Mouse (Mus musculus) E14TG2a.4 (cell line): ENCODE measurements around the gene Hoxd8.

Experiments
- H3K27me3 ChIP-seq: 2 replicates; pipeline ENCODE4 v1.6.1; 2014; ENCODE audit warnings: low read length, control low read depth; ENCODE audit not compliant: insufficient read depth
- H3K36me3 ChIP-seq: 2 replicates; pipeline ENCODE4 v1.6.1; 2014; ENCODE audit warnings: low read length, control low read depth; ENCODE audit not compliant: insufficient read depth
- H3K4me1 ChIP-seq: replicated peaks from 2 replicates; pipeline ENCODE4 v1.6.1; 2014; ENCODE audit warnings: low read depth, low read length, control low read depth
- H3K4me3 ChIP-seq: replicated peaks from 2 replicates; pipeline ENCODE4 v1.5.1; 2014; ENCODE audit warnings: mild to moderate bottlenecking, low read length
- H3K9me3 ChIP-seq: 2 replicates; pipeline ENCODE4 v1.6.1; 2014; ENCODE audit warnings: low read length, control low read depth
- CTCF ChIP-seq: conservative IDR thresholded peaks from 2 replicates; pipeline ENCODE4 v1.5.1; 2014; ENCODE audit warnings: low read length
- NANOG ChIP-seq: IDR thresholded peaks from 2 replicates; pipeline ENCODE4 v1.6.1; 2014; ENCODE audit warnings: borderline replicate concordance, low read length, mixed read lengths
- POU5F1 ChIP-seq: IDR thresholded peaks from 2 replicates; pipeline ENCODE4 v1.6.1; 2014; ENCODE audit warnings: low read length, borderline replicate concordance

Hoxd8 gene

DNA sequence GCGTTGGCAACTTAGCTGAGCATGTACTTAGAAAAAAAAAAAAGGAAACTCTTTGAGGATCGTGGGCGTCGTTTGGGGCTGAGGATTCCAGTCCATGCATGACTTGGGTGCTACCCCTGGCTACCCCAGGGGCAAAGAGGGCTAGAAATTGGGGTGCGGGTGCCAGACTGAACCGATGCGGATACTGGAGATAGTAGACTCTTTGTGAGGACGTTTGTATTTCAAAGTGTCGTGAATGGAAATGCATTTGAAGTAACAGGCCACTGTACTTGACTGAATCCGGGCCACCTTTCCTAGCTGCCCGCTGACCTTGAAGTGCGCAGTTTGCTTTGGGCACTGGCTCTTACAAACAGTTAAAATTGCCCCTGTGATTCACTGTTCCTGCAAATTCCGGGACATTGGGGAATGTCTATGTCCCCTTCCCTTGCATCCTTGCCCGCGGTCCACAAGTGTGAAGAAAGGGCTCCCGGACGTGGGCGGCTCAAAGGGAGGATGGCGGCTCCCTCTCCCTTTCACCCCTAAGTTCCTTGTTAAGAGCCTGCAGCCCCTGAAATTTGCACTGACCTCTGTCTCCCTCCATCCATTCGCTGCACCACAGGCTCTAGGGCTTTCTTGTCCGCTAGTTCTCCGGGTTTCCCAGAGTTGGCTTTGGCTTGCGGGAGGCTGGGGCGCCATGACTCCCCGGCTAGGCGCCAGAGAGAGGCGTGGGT, 17.3 kb upstream of the Hoxd8 start:
- Histone ChIP-seq H3K27me3 (peaks cover 89% of the 10 kb centered on the region), H3K9me3 (no peaks in the 10 kb centered on the region), H3K4me1 (peaks cover 56% of the 10 kb centered on the region), H3K4me3 (peak overlapping the region; percentile 46), H3K36me3 (no peaks in the 10 kb centered on the region)
- TF ChIP-seq NANOG (no peak), POU5F1 (no peak), CTCF (no peak)

DNA sequence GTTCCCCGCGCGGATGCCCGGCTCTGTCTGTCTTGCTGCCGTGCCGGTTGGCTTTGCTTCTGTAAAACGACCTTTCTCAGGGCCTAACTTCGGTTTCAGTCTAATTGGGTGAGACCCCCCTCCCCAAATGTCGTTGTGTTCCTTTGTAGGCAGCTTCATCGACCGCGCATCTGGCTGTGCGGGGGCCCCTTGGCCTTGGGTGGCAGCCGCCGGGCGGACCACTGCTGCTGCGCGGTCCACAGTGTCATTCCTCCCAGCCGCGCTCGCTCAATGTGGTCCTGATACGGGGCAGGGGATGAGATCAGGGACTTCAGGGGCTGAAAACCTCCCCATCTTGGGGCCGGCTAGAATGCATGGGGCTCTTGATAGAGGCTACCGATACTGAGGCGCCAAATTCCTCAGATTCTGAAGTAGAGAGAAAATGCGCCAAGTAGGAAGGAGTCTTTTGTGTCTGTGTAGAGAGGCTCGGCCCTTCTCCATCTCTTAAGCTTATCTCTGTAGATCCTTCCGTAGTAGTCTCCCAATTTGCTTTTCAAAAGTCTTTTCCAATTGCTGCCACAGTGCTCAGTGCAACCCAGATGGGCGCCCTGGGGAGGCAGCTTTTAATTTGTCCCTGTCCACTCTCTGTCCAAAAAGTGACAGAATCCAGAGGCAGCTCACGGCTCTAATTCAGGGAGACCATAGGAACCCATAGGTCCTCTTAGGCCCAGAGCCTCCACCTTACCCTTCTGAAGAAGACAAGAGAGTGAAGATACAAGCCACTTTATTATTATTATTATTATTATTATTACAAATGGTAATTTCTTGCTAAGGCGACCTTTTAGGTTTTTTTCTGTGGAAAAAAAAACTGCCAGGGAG, 16.5 kb upstream of the Hoxd8 start:
- TF ChIP-seq NANOG, result no peak
- TF ChIP-seq CTCF, result no peak
- TF ChIP-seq POU5F1, result no peak
- H3K9me3 ChIP-seq, result no peaks in the 10 kb centered on the region
- H3K4me3 ChIP-seq, result peak overlapping the region; percentile 46
- peaks cover 90% of the 10 kb centered on the region for H3K27me3 ChIP-seq
- H3K4me1 ChIP-seq, result peaks cover 64% of the 10 kb centered on the region
- H3K36me3 ChIP-seq, result no peaks in the 10 kb centered on the region

- peaks cover 90% of the 10 kb centered on the region for H3K27me3 ChIP-seq
- TF ChIP-seq NANOG, result no peak
- no peak for TF ChIP-seq POU5F1
- no peak overlapping the region for H3K4me3 ChIP-seq
- peaks cover 62% of the 10 kb centered on the region for H3K4me1 ChIP-seq
- no peaks in the 10 kb centered on the region for H3K9me3 ChIP-seq
- H3K36me3 ChIP-seq, result no peaks in the 10 kb centered on the region
Measured at GRCm38 (mm10) chr2:74688795-74689573, 15.4 kb upstream of the Hoxd8 start.

GRCm38 (mm10) chr2:74689574-74690337, 14.7 kb upstream of the Hoxd8 start:
- Histone ChIP-seq H3K27me3 (peaks cover 90% of the 10 kb centered on the region), H3K9me3 (no peaks in the 10 kb centered on the region), H3K4me1 (peaks cover 58% of the 10 kb centered on the region), H3K4me3 (no peak overlapping the region), H3K36me3 (no peaks in the 10 kb centered on the region)
- no peak for TF ChIP-seq POU5F1
- no peak for TF ChIP-seq CTCF

DNA sequence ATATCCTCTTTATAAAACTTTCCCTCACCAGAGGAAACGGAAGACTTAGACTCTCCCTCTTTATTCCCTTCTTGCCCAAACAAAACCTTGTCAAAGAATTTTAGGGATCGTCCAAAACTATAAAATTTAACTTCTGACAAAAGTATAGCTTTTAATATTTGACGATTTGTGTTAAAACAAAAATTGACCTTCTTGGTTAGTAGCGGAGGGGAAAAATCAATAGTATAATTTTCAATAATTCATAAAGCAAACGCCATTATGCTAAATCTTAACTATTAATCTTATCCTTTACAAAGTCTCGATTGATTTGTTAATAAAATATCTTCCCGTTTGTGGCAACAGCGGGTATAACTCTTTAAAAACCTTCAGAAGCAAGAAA, 14.1 kb upstream of the Hoxd8 start:
- Histone ChIP-seq H3K9me3 (no peaks in the 10 kb centered on the region), H3K4me1 (peaks cover 58% of the 10 kb centered on the region), H3K27me3 (peaks cover 90% of the 10 kb centered on the region), H3K36me3 (no peaks in the 10 kb centered on the region), H3K4me3 (no peak overlapping the region)
- TF ChIP-seq CTCF, result no peak
- TF ChIP-seq NANOG, result no peak
- no peak for TF ChIP-seq POU5F1

GRCm38 (mm10) chr2:74691022-74691951, 13.1 kb upstream of the Hoxd8 start, which contains the start of gene Hoxd10:
Gene Hoxd10 (plus strand): TSS chr2:74691924.
- TF ChIP-seq NANOG, result no peak
- TF ChIP-seq CTCF, result no peak
- no peak for TF ChIP-seq POU5F1
- Histone ChIP-seq H3K9me3 (no peaks in the 10 kb centered on the region), H3K27me3 (peaks cover 96% of the 10 kb centered on the region), H3K4me3 (peak within 1 kb of the TSS; percentile 69), H3K36me3 (no peaks in the 10 kb centered on the region), H3K4me1 (peaks cover 58% of the 10 kb centered on the region)

DNA sequence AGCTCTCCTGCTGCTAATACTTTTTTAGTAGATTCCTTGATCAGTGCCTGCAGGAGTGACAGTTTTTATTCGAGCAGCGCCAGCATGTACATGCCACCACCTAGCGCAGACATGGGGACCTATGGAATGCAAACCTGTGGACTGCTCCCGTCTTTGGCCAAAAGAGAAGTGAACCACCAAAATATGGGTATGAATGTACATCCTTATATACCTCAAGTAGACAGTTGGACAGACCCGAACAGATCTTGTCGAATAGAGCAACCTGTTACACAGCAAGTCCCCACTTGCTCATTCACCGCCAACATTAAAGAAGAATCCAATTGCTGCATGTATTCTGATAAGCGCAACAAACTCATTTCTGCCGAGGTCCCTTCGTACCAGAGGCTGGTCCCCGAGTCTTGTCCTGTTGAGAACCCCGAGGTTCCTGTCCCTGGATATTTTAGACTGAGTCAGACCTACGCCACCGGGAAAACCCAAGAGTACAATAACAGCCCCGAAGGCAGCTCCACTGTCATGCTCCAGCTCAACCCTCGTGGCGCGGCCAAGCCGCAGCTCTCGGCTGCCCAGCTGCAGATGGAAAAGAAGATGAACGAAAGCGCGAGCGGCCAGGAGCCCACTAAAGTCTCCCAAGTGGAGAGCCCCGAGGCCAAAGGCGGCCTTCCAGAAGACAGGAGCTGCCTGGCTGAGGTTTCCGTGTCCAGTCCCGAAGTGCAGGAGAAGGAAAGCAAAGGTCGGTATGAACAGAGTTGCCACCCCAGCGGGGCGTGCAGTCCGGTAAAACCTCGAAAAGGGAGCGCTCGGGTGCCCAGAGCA, 12.2 kb upstream of the Hoxd8 start:
- Histone ChIP-seq H3K27me3 (peaks cover 96% of the 10 kb centered on the region), H3K4me3 (peak overlapping the region; percentile 2), H3K4me1 (peaks cover 53% of the 10 kb centered on the region), H3K9me3 (no peaks in the 10 kb centered on the region), H3K36me3 (no peaks in the 10 kb centered on the region)
- no peak for TF ChIP-seq NANOG
